Mouse (Mus musculus) layer of hippocampus, adult 11-12 months (tissue): ENCODE measurements around the gene Mknk2.

Experiments used
- DNase-seq: peaks from one replicate; pipeline ENCODE4 v3.0.0; 2022; ENCODE audit warnings: low spot score

The Mknk2 gene

DNA sequence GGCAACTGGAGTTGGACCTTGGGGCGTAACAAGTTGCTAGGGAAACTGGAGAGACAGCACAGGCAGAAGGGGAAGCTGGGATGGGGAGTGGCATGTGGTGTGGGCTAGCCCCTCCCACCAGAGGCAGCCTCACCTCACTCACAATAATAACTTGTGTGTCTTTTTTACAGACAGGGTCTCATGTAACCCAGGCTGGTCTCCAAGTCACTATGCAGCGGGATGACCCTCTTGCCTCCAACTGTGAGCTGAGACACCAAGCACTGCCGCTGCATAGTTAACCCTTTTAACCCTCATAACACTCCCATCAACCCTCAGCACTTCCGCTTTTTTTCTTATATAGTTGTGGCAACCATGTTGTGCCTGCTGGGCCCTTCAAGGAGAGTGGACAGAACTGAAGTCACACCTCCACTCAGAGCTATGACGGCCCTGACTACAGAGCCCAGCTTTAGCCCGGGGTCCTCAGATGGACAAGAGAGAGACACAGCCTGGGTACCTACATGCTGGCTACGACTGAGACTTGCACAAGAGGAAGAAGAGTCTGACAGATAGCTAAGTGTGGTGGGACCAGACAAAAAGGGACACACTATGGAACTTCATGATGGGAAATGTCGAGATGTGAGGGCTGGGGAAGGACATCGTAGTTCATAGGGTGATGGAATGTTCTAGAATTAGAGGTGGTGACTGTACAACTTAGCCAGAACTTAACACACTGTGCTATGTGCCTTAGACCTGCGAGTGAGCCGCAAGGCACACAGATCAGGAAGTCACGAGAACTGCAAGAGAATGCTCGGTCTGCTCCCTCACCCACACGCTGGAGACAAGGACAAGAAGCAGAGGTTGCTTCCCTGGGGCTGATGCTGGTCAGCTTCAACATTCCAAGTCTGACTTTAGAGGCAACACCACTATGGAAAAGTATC lies 14.6 kb upstream of the Mknk2 start:
- no peak for DNase-seq

DNA sequence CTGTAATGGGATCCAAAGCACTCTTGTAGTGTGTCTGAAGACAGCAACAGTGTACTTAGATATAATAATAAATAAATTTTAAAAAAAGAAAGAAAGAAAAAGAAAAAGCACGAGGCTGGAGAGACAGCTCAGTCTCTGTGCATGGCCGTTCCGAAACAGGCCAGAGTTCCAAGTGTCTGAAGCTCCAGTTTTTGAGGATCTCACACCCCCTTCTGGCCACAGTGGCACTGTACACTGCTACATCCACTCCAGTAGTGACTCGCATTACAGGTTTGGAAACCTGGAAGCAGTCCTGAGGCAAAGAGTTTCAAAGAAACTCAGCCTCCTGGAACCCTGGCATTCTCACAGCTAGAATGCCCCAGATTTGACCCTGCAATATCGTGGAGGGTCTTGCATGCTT lies 9.9 kb upstream of the Mknk2 start:
- DNase-seq, result peak; percentile 74

DNA sequence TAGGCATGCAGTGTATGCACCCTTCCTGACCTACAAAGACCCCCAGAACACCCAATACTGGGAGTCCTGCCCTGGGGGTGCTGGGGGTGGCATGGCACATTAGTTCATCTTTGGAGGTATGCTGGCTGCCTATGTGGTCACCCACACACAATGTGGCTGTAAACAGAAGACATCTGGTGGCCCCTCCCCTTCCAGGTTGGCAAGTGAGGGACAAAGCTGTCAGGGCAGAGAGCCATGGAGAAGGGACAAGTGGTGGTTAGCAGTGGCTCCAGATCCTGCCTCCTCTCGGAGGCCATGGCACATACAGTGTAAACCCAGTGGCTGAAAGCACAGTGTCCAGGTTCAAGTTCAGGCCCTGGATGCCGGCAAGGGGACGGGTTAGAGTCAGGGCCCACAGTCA lies 8.7 kb upstream of the Mknk2 start:
- no peak for DNase-seq

DNA sequence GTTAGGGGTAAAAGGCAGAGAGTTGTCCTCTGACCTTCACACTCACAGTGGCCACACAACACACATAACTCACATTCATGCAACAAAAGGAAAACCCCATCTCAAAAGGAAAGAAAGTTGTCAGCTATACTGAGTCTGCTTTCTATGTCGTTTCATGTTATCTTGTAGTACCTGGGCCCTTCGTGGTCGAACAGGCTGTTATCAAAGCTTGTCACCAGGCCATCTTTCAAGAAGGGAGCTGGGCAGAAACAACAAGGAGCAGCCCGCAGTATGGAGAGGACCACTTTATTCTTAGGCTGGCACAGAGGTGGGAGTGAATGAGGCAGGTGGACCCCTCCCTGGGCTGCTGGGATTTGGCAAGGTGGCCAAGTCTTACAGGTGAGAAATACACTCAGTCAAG lies 7.1 kb upstream of the Mknk2 start:
- no peak for DNase-seq

DNA sequence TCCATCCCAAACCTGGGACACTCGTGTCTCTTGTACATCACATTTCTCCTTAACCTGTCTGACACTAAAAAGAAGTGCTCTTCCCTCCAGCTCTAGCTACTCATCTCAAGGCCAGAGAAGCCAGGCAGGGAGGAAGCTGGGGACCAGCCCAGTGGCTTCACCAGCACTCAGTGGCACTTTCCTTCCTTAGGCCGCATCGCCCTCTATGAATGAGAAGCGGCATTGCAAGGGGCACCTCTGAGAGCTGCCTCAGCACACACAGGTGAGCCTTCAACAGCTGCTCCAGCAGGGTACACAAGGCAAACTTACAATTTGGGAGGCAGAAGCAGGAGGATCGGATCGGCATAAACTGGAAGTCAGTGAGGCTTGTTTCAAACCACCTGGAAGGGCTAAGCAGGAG lies 6.3 kb upstream of the Mknk2 start:
- DNase-seq, result peak; percentile 62

DNA sequence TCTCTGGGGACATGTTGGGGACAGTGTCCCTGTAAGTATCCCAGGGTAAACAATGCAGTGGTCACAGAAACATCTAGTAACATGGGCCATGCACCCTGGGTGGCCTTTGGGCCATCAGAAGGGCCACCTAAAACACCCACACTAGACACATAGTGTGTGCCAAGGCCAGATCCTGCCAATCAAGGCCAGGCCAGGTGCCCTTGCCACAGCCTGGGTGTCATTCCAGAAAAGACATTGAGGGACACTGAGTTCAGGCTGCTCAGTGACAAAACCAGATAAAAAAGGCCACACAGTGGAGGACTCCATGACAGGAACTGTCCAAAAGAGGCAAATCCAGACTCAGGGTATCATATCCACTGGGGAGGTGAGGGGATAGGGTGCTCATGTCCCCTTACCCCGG lies 5.7 kb upstream of the Mknk2 start:
- no peak for DNase-seq

DNA sequence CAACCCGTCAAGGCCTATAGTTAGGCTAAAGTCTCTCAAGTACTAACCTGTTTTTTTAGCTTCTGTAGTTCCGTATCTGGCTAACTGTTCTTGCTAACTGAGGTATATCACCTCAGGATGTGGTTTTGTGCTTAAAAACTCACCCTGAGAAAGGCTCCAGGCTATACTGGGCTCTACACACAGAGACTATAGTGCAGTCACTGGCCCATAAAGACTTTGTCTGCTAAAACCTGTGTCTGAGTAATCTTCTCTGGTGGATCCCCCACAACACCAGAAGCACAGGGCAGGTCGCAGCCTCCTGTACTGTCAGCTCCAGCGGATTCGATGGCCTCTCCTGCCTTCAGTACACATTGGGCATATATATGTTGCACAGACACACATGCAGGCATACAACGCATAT lies 4.1 kb upstream of the Mknk2 start:
- DNase-seq, result no peak

DNA sequence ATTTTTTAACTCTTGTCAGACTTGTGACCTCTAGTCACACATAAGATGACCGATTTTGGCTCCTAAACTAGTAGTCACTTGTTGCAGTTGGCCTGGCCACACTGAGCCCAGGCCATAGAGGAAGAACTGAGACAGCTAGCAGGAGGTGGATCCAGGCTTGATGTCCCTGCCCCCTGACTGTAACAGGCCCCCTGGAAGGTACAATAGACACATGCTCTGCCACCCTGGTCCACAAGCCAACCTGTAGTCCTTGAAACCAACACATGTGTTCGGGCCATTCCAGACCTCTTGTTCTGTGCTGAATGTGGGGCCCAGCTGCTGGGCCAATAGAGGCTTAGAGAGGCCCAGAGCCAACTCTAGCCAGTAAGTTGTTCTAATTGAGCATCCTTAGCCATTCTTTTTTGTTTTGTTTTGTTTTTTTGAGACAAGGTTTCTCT lies 2.4 kb upstream of the Mknk2 start:
- DNase-seq, result no peak

DNA sequence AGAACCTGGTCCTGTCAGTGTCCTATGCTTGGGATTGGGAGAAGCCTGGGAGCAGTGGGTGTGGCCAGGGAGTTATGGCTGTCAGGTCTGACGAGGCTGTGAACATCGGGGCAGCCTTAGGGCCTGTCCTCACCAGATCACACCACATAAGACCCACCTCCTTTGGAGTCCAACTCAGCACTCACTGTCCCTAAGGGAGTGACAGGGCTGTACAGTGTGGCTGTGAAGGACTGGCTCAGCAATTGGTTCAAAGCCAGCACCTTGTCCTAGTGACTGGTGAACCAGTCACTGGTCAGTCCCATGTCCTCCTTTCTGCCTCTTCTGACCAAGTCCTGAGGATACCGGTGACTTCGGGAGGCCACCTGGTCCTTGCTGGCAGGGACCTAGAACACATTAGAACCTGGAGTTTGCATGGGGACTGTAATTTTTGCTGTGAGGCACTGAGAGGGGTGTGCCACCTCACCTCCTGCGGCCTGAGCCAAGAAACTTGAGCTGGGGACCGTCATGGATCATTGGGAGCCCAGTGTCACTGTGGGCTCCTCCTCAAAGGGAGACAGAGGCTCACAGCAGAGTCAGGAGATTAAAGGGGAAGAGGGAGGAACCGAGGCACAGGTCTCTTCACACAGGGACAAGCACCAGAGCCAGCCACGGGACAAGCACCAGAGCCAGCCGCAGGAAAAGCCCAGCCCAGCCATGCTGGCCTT lies 1.8 kb upstream of the Mknk2 start:
- no peak for DNase-seq

DNA sequence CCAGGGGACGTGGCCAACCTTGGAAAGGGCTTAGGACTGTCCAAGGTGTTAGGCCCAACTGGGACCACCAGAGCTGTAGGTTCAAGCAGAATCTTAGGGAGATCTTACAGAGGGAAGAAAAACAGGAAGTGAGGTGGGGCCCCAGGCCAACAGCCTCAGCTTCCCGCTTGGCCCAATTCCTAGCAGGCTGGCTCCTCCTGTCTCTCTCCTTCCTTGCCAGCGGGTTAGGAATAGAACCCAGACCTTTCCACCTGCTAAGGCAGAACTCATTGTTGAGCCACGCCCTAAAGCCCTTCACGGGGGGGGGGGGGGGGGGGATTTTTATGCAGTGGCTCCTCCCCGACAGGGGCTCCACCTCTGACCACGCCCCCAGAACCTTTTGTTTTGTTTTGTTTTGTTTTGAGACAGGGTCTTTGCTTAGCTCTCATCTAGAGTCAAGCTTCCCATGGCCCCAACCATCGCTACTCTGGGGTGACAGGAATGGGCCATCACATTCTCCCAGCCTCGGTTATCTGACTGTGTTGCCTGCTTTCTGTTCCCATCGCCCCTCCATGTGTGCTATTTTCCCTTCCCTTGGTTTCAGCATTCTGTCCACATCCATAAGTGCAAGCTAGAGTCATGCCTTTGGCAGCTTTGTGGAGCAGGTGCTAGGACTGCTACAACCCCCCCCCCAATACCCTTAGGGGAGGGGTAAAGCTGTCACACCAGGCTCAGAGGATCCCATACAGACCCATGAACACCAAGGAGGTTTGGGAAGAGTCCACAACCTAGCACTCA lies 877 bp upstream of the Mknk2 start:
- no peak for DNase-seq

DNA sequence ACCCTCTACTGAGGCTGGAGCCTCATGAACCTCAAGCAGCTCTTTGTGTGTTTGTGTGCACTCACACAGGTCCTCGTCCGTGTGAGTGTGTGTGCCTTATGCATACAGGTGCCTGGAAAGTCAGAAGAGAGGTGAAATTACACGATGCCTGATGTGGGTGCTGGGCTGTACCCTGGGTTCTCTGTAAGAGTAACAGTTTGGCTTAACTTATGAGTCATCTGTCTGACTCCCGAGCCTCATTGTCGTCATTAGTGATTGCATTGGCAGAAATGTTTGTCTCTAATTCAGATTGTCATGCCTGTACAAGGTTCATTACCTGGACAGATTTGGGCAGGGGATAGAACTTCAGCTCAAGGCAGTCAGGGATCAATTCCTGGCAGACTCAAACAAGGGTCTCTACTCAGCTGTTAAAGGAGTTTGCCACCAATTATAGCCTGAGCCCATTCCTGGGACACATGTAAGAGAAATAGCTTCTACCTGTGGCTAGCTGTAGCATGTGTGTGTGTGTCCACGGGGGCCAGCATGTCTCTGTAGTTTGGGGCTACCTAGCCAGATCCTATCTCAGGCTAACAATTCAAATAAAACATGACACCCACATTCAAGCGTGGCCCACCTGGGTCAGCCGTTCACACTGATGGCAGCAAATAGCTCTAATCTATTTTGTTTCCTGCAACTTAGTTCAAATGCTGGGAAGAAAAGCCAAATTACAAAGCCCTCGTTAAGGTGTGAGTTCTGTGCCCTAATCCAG lies 610 bp downstream of the Mknk2 start:
- no peak for DNase-seq

DNA sequence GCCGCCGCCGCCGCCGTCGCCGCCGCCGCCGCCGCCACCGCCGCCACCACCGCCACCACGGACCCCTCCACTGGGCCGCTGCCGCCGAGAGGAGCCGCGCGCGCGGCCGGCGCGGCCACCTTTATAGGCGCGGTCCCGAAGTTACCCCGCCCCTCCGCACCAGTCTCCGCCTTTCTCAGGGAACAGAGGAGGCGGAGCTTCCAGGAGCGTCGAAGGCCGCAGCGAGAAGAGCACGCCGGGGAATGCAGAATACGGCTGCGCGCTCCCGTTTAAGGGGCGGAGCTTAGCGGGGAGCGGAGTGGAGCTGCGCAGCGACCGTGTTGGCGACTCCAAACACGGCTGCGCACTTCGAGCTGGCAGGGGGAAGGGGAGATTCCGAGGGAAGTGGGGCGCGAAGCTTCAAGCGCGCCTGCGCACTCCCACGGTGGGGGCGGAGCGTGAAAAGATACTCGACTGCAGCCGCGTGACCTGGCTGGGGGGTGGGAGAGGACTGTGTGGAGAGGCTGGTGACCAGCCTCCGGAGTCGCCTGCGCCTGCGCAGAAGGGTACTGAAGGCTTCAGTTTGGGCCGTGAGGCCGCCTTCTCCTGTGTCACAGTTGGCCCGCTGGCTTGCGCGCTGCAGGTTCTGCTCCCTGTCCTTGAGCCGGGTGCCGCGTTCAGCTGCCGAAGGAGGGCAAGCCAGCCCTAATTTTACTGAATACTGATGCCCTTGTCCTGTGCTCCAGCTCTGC lies 1.5 kb downstream of the Mknk2 start:
- peak; percentile 99 for DNase-seq

DNA sequence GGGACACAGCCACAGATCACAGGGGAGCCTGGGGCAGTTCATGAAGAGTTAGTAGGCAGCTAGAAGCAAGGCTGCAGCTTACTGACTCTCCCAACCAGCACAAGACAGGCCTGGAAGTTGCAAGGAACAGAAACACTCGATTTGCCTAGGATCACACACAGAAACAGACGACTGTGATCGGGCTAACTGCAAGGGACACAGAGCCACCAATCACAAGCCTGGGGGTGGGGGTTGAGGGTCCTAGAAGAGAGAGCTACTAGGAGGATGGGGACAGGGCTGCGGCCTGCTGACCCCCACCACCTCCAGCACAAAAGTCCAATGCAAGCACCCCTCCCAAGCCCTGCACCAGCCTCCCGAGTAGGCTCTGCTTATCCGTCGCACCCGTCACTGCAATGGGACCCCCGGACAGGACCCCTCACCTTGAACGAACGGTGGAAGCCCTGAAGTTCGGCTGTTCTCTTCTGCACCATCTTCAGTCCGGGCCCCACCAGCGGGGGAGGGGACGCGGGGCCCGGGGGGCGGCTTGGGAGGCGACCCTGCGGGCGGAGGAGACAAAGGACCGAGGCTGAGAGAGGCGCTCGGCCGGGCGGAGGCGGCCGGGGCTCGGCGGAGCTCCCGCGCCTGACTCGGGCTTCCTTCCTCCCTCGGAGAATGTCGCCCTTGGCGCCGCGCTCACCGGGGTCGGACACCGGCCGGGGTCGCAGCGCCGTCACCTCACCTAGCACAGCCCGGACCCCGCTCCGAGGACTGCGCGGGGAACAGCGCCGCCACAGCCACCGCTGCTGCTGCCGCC lies 2.3 kb downstream of the Mknk2 start:
- no peak for DNase-seq

DNA sequence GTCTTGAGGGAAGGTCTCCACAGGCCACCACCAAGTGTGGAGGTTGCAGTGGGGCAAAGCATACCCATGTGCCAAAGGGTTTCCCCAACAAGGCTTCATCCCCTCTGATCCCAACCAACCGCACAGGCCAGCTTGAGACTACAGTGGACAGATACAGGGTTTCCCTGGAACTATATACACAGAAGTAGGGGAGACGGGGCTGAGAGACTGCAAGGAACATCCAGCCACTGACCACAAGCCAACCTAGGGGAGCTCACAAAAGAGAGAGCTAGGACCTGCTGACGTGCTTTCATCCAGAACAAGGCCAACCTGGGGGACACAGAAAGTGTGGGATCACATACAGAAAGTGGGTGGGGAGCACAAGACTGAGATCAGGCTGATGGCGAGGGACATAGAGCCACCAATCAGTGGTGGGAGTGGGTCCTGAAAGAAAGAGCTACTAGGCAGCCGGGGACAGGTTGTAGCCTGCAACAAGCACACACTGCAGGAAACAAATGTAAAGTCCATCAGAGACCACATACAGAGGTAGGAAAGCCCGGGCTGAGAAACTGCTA lies 3.0 kb downstream of the Mknk2 start:
- DNase-seq, result no peak

DNA sequence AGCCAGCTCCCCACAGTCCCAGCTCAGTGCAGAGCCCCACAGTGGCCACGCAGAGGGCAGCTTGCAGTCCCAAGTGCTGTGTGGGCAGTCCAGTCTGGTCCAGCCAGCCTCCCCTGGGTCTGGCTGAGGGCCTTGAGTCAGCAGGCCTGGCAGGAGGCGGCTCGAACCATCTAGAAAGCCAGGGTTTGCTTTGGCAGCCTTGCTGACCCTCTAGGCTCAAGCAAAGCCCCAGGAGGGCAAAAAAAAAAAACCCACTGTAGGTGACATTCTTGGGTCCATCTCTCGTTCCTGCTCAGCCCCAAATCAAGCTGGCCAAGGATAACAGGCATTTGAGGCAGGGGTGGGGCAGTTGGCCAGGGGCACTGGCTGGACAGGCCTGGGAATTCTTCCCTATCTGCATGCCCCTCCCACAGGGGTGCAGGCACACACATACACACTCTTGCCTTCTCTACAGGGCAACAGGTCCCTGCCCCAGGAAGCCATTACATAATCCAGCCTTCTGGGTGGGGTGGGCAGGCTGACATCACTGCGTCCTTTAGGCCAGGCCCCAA lies 3.7 kb downstream of the Mknk2 start:
- DNase-seq, result no peak

DNA sequence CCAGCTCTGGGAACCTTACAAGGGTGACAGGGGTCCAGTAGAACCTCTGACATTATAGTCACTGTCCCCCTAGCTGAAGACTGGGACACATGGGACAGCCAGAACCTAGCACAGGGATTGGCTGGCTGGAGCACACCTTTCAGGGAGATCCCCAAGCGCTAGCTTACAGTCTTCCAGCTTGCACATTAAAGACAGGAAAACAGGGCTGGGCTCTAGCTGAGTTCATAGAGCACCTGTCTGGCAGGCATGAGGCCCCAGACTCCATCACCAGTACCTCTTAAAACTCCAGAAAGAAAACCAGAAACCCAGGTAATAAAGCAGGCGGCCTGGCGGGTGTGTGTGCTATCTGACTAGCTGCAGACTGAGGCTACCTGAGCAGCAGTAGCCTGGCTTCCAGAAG lies 4.2 kb downstream of the Mknk2 start:
- DNase-seq, result no peak

DNA sequence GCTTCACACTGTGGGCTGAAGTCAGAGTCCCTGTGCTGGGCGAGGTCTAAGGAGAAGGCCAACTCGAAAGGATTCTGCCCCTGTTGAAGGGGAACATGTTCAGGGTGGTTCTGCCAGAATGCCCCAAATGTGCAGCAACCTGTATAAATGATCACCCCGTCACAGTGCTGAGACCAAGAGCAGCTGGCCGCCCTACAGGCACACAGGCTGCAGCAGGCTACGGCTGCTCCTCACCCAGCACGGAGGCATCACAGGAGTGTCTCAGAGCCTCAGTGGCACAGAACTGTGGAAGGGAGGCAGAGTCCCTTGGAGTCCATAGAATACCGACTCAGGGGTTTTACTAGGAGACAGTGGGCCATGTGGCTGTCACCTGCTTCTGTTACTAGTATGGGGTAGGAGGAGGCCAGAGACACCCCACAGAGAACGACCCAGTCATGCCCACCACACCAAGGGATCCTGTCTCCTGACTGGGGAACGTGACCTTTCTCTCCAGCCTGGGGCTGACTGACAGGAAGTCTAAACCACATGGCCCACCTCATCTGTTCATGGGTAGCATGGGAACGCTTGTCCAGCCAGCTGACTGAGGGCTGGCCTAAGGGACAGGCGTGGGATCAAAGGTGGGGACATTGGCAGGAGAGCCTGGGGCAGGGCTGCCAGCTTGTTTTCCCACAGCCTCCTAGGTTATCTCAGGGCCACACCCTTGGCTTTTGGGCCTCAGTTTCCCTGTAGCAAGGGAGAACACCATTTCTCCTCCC lies 5.8 kb downstream of the Mknk2 start:
- DNase-seq, result no peak

DNA sequence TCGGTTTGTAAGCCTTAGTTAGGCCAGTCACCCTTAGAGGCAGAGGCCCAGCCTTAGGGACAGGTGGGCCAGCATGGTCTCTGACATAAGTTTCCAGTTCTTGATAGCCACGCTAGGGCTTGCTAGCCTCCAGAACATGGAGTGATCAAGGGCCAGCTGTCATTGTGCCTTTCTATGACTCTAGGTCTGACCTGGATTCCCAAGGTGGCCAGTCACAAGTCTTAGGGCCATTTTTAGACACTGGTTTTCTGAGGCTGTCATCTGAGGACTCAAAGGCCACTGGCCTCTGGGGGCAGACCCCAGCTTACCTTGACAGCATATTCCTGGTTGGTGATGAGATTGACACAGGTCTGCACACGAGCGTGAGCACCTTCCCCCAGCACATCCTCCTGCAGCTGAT lies 6.7 kb downstream of the Mknk2 start:
- DNase-seq, result no peak

DNA sequence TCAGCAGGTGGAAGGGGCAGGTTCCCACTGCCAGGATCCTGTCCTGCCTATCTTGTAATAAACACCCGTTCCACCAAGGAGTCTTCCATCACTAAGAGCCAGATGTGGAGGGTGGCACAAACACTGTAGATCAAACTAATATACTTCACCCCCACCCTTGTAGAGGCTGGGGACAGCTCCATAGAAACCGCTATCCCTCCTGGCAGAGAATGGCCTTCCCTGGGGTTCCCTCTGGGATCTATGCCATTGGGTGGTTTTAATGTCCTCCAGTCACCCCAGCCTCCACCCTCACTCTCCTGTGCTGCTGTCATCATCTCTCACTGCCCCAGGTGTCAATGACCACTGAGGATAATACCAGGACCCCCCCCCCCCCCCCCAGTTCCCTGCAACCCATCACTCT lies 7.4 kb downstream of the Mknk2 start:
- DNase-seq, result no peak
